Mouse (Mus musculus): Measurements from ENCODE around the gene Raf1. TPM values are rescaled to one million over a fixed set of nuclear protein-coding genes. Genes with fewer than 3 reads are reported as not detected.

The Raf1 gene
- 135 and 141 TPM in 2 replicates for polyA plus RNA-seq (2014; fragmentation: Nextera tagmentation; extraction: Ambion mirVana)

DNA sequence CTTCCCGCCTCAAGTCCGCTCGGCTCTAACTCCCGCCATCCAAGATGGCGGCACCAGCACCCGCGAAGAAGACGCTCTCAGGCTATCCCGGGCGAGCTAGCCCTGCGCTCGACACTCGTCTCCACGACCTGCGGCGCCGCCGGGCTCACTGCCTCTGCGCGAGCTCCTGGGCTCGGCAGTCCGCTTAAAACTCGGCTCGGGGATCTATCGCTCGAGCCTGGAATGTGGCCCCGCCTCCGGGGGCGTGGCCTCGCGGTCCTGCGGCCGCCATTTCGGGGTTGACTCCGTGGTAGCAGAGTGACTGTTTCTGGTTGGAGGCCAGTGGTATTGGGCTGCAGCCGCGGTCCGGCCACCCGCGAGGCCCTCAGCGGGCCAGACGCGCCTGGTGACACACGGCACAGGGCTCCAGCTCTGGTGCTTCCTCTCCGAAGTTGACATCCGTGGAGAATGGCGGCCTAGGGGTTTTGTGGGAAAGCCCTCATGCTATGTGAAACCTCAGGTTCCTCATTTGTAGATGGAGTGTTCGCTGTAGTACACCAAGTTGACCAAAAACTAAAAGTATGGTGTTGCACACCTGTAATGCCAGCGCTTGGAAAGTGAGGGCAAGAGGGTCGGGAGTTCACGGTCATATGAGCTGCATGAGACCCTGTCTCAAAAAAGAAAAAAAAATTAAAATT, at the start of gene Raf1:
Gene Raf1 (minus strand): TSS at position 184 of the 677 bp plus-strand sequence.
- H3K27me3 ChIP-seq (ENCODE audit: control insufficient read depth, insufficient read depth, low read length): no peaks in the 10 kb centered on the region
- ATAC-seq (ENCODE audit: insufficient number of reproducible peaks, low FRiP score, low TSS enrichment, low read depth): peak; percentile 96
- peak within 1 kb of the TSS; percentile 79 for H3K4me2 ChIP-seq (ENCODE audit: low read depth, severe bottlenecking)
- no peaks in the 10 kb centered on the region for H3K36me3 ChIP-seq (ENCODE audit: control insufficient read depth, insufficient read depth, low read length)
- peak within 1 kb of the TSS; percentile 100 for H3K9ac ChIP-seq (ENCODE audit: low read length)
- peak within 1 kb of the TSS; percentile 100 for H3K4me3 ChIP-seq (ENCODE audit: low read depth, low read length)
- H3K27ac ChIP-seq (replicated peaks; ENCODE audit: low read depth, low read length): peak within 1 kb of the TSS; percentile 95
- peak; percentile 98 for DNase-seq (ENCODE audit: low spot score)
- H3K9me3 ChIP-seq (ENCODE audit: control insufficient read depth, low read length): no peaks in the 10 kb centered on the region
- under 1% methylated on average over 51 of the region's 51 CpGs for WGBS
- peaks cover 4% of the 10 kb centered on the region; the same call in 1 of the 2 replicates for H3K4me1 ChIP-seq (ENCODE audit: control insufficient read depth, insufficient read depth, low read length)

DNA sequence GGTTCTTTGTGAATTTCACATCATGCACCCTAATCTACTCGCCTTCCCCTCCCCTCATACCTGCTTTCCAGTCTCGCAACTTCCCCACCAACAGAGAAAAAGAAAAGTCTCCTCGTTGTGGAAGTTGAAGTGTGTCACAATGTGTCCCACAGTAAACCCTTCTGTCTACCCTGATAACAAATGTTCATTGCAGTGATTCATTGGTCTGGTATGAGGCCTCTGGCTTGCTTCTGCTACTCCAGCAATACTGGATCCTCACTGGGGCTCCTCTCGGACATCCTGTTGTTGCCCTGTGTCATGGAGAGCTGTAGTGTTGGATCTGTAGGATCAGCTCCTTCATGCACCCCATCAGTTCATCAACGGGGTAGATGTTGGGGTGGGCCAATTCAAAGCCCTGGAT, 45.8 kb upstream of the Raf1 start:
- WGBS: 88% methylated on average over 5 of the region's 5 CpGs
- Histone ChIP-seq H3K27me3 (ENCODE audit: control insufficient read depth, insufficient read depth, low read length) (no peaks in the 10 kb centered on the region), H3K9ac (ENCODE audit: low read length) (no peak overlapping the region), H3K36me3 (ENCODE audit: control insufficient read depth, insufficient read depth, low read length) (no peaks in the 10 kb centered on the region; the same call in 1 of the 2 replicates), H3K4me2 (ENCODE audit: low read depth, severe bottlenecking) (no peak overlapping the region), H3K27ac (replicated peaks; ENCODE audit: low read depth, low read length) (no peak overlapping the region), H3K4me3 (ENCODE audit: low read depth, low read length) (no peak overlapping the region), H3K4me1 (ENCODE audit: control insufficient read depth, insufficient read depth, low read length) (no peaks in the 10 kb centered on the region), H3K9me3 (ENCODE audit: control insufficient read depth, low read length) (no peaks in the 10 kb centered on the region)
- ATAC-seq (ENCODE audit: insufficient number of reproducible peaks, low FRiP score, low TSS enrichment, low read depth): no peak
- no peak for DNase-seq (ENCODE audit: low spot score)

DNA sequence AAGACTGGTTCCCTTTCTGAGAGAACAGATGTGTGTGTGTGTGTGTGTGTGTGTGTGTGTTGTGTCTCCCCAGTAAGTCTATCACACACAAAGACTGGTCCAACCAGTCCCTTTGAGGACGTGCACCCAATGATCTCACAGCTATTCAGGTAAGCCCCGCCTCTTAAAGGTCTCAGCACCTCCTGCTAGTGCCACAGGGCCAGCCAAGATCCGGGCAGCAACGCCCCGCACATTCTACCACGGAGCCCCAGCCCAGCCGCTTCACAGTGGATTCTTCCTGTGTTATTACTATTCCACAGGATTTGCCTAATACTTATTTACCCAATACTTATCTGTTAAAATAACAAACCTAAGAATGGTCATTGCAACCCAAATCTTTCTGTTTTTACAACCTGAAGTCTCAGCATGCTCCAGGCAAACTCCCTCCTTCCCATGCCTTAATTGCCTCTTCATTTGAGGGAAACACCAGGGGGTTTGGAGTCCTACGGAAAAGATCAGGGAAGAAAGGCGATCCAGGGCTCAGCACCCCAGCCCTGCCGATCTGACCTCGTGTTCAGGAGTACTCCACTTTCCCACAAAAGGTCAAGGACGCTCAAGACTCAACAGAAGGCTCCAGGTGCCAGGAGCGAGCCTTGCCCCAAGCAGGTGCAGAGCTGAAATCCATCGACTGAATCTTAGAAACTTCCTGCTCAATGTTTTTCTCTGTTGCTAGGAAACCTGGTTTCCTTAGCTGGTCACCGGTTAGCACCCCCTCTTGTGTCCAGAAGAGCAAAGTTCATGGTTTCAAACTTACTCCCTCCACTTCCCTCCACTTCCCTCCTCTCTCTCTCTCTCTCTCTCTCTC, 41.5 kb upstream of the Raf1 start:
- no peak overlapping the region for H3K9ac ChIP-seq (ENCODE audit: low read length)
- no peak overlapping the region for H3K27ac ChIP-seq (replicated peaks; ENCODE audit: low read depth, low read length)
- WGBS: 1% methylated on average over 15 of the region's 15 CpGs
- H3K4me2 ChIP-seq (ENCODE audit: low read depth, severe bottlenecking): peak overlapping the region; percentile 13
- ATAC-seq (ENCODE audit: insufficient number of reproducible peaks, low FRiP score, low TSS enrichment, low read depth) (peak; percentile 79), DNase-seq (ENCODE audit: low spot score) (peak; percentile 68)
- H3K4me1 ChIP-seq (ENCODE audit: control insufficient read depth, insufficient read depth, low read length): no peaks in the 10 kb centered on the region
- no peaks in the 10 kb centered on the region for H3K9me3 ChIP-seq (ENCODE audit: control insufficient read depth, low read length)
- no peaks in the 10 kb centered on the region for H3K27me3 ChIP-seq (ENCODE audit: control insufficient read depth, insufficient read depth, low read length)
- no peak overlapping the region for H3K4me3 ChIP-seq (ENCODE audit: low read depth, low read length)
- no peaks in the 10 kb centered on the region for H3K36me3 ChIP-seq (ENCODE audit: control insufficient read depth, insufficient read depth, low read length)

DNA sequence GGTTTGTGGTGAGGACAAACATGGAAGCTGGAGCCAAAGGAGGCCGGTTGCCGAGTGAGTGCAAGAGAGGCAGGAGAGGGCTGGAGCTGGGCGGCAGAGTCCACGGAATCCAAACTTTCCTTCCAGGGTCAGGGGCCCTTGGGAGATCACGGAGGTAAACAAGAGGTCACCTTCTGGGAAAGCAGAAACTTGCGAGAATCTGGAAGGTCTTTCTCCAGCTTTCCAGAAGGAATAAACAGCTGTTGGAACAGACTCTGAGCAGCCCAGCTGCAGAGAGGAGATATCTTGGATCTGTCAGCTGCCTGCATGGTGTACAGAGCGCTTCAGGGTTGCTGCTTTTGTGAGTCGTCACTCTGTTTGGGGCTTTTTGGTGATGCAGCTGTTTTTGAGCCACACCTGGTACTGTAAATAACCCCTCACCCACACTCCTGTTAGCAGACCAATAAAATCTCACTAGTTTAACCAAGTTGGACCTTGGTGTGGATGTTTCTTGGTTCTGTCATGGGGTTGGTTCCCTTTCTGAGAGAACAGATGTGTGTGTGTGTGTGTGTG, 40.7 kb upstream of the Raf1 start:
- no peaks in the 10 kb centered on the region for H3K9me3 ChIP-seq (ENCODE audit: control insufficient read depth, low read length)
- H3K4me2 ChIP-seq (ENCODE audit: low read depth, severe bottlenecking): no peak overlapping the region; the same call in 1 of the 2 replicates
- H3K4me1 ChIP-seq (ENCODE audit: control insufficient read depth, insufficient read depth, low read length): no peaks in the 10 kb centered on the region
- no peak overlapping the region for H3K4me3 ChIP-seq (ENCODE audit: low read depth, low read length)
- H3K27me3 ChIP-seq (ENCODE audit: control insufficient read depth, insufficient read depth, low read length): no peaks in the 10 kb centered on the region
- ATAC-seq (ENCODE audit: insufficient number of reproducible peaks, low FRiP score, low TSS enrichment, low read depth) (peak; percentile 72), DNase-seq (ENCODE audit: low spot score) (peak; percentile 48)
- H3K9ac ChIP-seq (ENCODE audit: low read length): no peak overlapping the region
- H3K27ac ChIP-seq (replicated peaks; ENCODE audit: low read depth, low read length): 0 out of 2 replicates have a peak overlapping the region, but pooled peaks have one; percentile 38
- no peaks in the 10 kb centered on the region for H3K36me3 ChIP-seq (ENCODE audit: control insufficient read depth, insufficient read depth, low read length)
- WGBS: 15% methylated on average over 8 of the region's 8 CpGs

DNA sequence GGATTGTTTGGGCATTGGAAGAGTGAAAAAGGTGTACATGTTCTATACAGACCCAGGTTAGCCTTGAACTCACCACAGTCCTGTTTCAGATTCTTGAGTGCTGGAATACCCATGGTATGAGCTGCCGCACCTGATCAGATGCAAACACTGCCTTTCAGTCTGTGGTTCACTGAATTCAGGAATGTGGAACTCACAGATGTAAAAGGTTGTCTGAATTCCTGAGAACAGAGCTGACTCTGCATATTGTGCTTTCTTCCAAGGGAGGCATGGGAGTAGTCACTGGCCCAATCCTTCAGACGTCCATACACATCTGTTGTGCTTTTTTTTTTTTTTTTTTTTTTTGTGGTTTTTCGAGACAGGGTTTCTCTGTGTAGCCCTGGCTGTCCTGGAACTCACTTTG, 34.8 kb upstream of the Raf1 start:
- no peak for ATAC-seq (ENCODE audit: insufficient number of reproducible peaks, low FRiP score, low TSS enrichment, low read depth)
- no peaks in the 10 kb centered on the region for H3K36me3 ChIP-seq (ENCODE audit: control insufficient read depth, insufficient read depth, low read length)
- WGBS: 80% methylated on average over 2 of the region's 3 CpGs
- H3K4me2 ChIP-seq (ENCODE audit: low read depth, severe bottlenecking): no peak overlapping the region
- no peaks in the 10 kb centered on the region for H3K27me3 ChIP-seq (ENCODE audit: control insufficient read depth, insufficient read depth, low read length)
- no peak overlapping the region for H3K4me3 ChIP-seq (ENCODE audit: low read depth, low read length)
- no peak overlapping the region for H3K27ac ChIP-seq (replicated peaks; ENCODE audit: low read depth, low read length)
- DNase-seq (ENCODE audit: low spot score): no peak
- no peak overlapping the region for H3K9ac ChIP-seq (ENCODE audit: low read length)
- no peaks in the 10 kb centered on the region for H3K9me3 ChIP-seq (ENCODE audit: control insufficient read depth, low read length)
- H3K4me1 ChIP-seq (ENCODE audit: control insufficient read depth, insufficient read depth, low read length): no peaks in the 10 kb centered on the region

DNA sequence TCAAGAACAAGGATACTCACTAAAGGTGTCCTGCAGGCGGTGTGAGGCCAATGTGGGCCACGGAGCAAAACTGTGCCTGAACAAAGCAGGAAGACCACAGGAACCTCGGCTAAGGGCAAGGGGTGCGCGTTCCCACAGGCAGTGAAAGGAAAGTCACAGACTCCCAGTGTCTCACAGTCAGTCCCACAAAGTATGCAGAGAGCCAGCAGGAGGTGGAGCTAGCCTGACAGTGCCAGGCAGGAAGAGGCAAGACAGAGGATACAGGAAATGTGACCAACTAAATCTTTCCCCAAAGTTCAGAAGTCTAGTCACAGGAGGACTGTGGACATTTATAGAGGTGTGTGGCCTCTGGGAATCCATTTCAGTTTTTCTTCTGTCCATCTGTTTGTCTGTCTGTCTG, 26.5 kb upstream of the Raf1 start:
- Histone ChIP-seq H3K36me3 (ENCODE audit: control insufficient read depth, insufficient read depth, low read length) (no peaks in the 10 kb centered on the region), H3K9me3 (ENCODE audit: control insufficient read depth, low read length) (no peaks in the 10 kb centered on the region), H3K4me1 (ENCODE audit: control insufficient read depth, insufficient read depth, low read length) (no peaks in the 10 kb centered on the region), H3K9ac (ENCODE audit: low read length) (no peak overlapping the region), H3K27ac (replicated peaks; ENCODE audit: low read depth, low read length) (no peak overlapping the region), H3K4me2 (ENCODE audit: low read depth, severe bottlenecking) (no peak overlapping the region), H3K4me3 (ENCODE audit: low read depth, low read length) (no peak overlapping the region), H3K27me3 (ENCODE audit: control insufficient read depth, insufficient read depth, low read length) (no peaks in the 10 kb centered on the region)
- DNase-seq (ENCODE audit: low spot score): no peak
- 82% methylated on average over 5 of the region's 5 CpGs for WGBS
- no peak for ATAC-seq (ENCODE audit: insufficient number of reproducible peaks, low FRiP score, low TSS enrichment, low read depth)

DNA sequence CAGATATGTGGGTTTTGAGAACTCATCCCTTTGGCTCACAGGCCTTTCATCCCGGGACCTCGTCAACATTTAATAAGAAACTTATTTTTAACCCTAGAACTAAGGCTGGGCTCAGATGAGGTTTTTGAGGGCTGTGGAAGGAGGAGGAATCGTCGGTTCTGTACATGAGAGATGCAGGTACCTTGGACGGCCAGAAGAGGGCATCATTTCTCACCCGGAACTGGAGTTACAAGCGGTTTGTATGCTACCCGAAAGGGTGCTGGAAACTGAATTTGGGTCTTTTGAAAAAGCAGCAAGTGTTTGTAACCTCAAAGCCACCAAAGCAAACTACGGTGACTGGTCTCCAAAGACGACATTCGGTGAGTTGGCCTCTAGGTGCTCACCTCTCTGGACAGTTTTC, 24.9 kb upstream of the Raf1 start:
- Histone ChIP-seq H3K27ac (replicated peaks; ENCODE audit: low read depth, low read length) (no peak overlapping the region), H3K4me2 (ENCODE audit: low read depth, severe bottlenecking) (no peak overlapping the region)

DNA sequence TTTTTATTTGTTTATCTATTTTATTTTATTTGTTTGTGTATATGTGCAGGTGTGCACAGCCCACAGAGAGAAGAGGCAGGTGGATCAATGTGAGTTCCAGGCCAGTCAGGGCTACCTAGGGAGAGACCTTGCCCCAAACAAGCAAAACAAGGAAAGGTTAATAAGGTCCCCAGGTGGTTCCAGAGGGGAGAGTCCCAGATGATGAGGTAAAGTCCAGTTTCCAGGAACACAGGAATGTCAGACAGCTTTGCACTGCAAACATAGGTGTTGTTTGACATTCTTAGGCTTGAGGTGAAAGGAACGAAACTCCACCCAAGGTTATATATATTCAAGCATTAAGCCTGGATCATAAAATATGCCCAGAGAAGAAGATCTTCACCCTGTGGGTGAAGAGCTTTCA, 24.3 kb upstream of the Raf1 start:
- no peak overlapping the region for H3K4me3 ChIP-seq (ENCODE audit: low read depth, low read length)
- H3K27me3 ChIP-seq (ENCODE audit: control insufficient read depth, insufficient read depth, low read length): no peaks in the 10 kb centered on the region
- no peak overlapping the region for H3K9ac ChIP-seq (ENCODE audit: low read length)
- no peak for DNase-seq (ENCODE audit: low spot score)
- H3K4me1 ChIP-seq (ENCODE audit: control insufficient read depth, insufficient read depth, low read length): no peaks in the 10 kb centered on the region
- no peak overlapping the region for H3K4me2 ChIP-seq (ENCODE audit: low read depth, severe bottlenecking)
- WGBS: 90% methylated on average over 1 of the region's 1 CpGs
- no peaks in the 10 kb centered on the region for H3K9me3 ChIP-seq (ENCODE audit: control insufficient read depth, low read length)
- no peak for ATAC-seq (ENCODE audit: insufficient number of reproducible peaks, low FRiP score, low TSS enrichment, low read depth)
- H3K36me3 ChIP-seq (ENCODE audit: control insufficient read depth, insufficient read depth, low read length): no peaks in the 10 kb centered on the region
- H3K27ac ChIP-seq (replicated peaks; ENCODE audit: low read depth, low read length): no peak overlapping the region

More for the DNA sequence above, 24.9 kb upstream of the Raf1 start:
- H3K27me3 ChIP-seq (ENCODE audit: control insufficient read depth, insufficient read depth, low read length): no peaks in the 10 kb centered on the region
- no peak overlapping the region for H3K4me3 ChIP-seq (ENCODE audit: low read depth, low read length)
- H3K9ac ChIP-seq (ENCODE audit: low read length): no peak overlapping the region
- no peaks in the 10 kb centered on the region for H3K9me3 ChIP-seq (ENCODE audit: control insufficient read depth, low read length)
- no peak for DNase-seq (ENCODE audit: low spot score)
- no peaks in the 10 kb centered on the region for H3K36me3 ChIP-seq (ENCODE audit: control insufficient read depth, insufficient read depth, low read length)
- no peak for ATAC-seq (ENCODE audit: insufficient number of reproducible peaks, low FRiP score, low TSS enrichment, low read depth)
- WGBS: 48% methylated on average over 11 of the region's 11 CpGs
- H3K4me1 ChIP-seq (ENCODE audit: control insufficient read depth, insufficient read depth, low read length): no peaks in the 10 kb centered on the region

Measured in limb, embryonic 11.5 days (tissue).